Mouse (Mus musculus) hindbrain, embryonic 12.5 days (tissue): ENCODE results near the gene Dgki. TPM values are rescaled to one million over a fixed set of nuclear protein-coding genes. Genes with fewer than 3 reads are reported as not detected.
A peak's percentile ranks its signal among the peaks of the same experiment; 100 is the strongest.

Experiments
- ATAC-seq: fragments of 200-750 bp; cut with Nextera tagmentation; 2 replicates; pipeline ENCODE4 v1.8.0; 2017; ENCODE audit warnings: moderate TSS enrichment; ENCODE audit not compliant: low FRiP score
- H3K27ac ChIP-seq: fragments of 300-500 bp; sonication (generic); 2 replicates; pipeline ENCODE4 v1.5.1; 2016; ENCODE audit warnings: mild to moderate bottlenecking
- H3K27me3 ChIP-seq: fragments of 300-500 bp; sonication (generic); 2 replicates; pipeline ENCODE4 v1.6.1; 2016; ENCODE audit warnings: mild to moderate bottlenecking
- H3K36me3 ChIP-seq: fragments of 300-500 bp; sonication (generic); 2 replicates; pipeline ENCODE4 v1.6.1; 2016; ENCODE audit warnings: mild to moderate bottlenecking
- H3K4me1 ChIP-seq: fragments of 300-500 bp; sonication (generic); 2 replicates; pipeline ENCODE4 v1.6.1; 2016
- H3K4me2 ChIP-seq: fragments of 300-500 bp; sonication (generic); replicated peaks from 2 replicates; pipeline ENCODE4 v1.6.1; 2016; ENCODE audit warnings: mild to moderate bottlenecking
- H3K4me3 ChIP-seq: fragments of 300-500 bp; sonication (generic); 2 replicates; pipeline ENCODE4 v1.5.1; 2016; ENCODE audit warnings: mild to moderate bottlenecking
- H3K9ac ChIP-seq: fragments of 300-500 bp; sonication (generic); 2 replicates; pipeline ENCODE4 v1.6.1; 2016; ENCODE audit warnings: mild to moderate bottlenecking, moderate library complexity
- H3K9me3 ChIP-seq: fragments of 300-500 bp; sonication (generic); replicated peaks from 2 replicates; pipeline ENCODE4 v1.6.1; 2016; ENCODE audit warnings: mild to moderate bottlenecking
- WGBS: fragments of 180-500 bp; shearing (Covaris S2); methylation state at CpG from one replicate; pipeline ENCODE4 v1.1.7; 2016; 5-methylcytosine and 5-hydroxymethylcytosine counted together
- polyA plus RNA-seq: library from polyadenylated mRNA; unstranded; fragments of >200 nt; fragmentation: Nextera tagmentation; extraction: Ambion mirVana; gene quantifications from 2 replicates; pipeline ENCODE4 v1.2.1, GENCODE M21; 2016

Gene Dgki
- polyA plus RNA-seq, 1 experiment from 2014 or later: 4.2 TPM

DNA sequence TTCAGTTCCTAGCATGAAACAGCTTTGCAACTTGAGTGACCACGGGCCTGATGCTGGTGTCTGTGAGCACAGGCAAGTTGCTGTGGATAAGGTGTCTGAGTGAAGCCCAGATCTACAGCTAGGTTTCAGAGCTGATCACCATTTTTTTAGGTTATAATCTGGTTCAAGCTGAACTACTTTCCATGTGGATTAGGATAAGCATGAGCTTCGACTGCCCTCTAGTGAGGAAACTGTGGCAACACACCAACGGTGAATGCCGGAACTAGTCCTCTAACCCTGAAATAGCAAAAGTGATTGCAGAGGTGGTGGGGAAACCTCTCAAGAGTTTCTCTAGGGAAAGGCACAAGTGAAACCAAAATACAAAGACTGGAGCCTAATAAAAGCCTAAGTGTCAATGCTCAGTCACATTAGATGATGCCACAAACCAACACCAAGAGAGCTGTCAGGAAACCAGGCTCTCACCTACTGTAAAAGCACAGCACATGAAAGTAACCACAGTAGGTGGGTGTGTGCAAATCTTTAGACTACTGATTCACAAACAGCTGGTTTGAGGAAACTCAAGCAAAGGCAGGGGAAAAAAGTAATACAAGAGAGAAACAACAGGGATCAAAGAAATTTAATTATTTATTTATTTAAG is 253.7 kb downstream of the Dgki start:
- Histone ChIP-seq H3K36me3 (no peaks in the 10 kb centered on the region), H3K27ac (no peak overlapping the region), H3K4me3 (no peak overlapping the region), H3K9me3 (no peaks in the 10 kb centered on the region), H3K4me1 (peaks cover 4% of the 10 kb centered on the region; the same call in 1 of the 2 replicates), H3K27me3 (no peaks in the 10 kb centered on the region), H3K4me2 (no peak overlapping the region), H3K9ac (no peak overlapping the region)
- 0 out of 2 replicates have a peak, but pooled peaks have one; percentile 17 for ATAC-seq
- WGBS: 35% methylated on average over 4 of the region's 4 CpGs

DNA sequence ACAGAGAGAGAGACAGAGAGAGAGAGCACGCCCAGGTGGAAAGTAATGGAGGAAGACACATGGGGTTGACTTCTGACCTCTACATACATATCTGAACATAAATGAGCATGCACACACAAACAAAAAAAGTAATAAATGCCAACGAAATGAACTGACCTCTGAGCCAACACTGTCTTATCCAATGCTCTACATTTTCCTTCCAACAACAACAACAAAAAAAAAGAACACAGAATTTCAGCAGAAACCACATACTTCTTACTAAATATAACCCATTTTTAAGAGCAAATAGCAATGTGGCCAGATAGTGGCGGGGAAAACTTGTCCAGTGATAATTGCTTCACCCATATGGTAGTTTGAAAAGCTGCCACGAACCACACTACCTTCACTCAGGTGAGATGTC is 255.2 kb downstream of the Dgki start:
- H3K4me3 ChIP-seq: no peak overlapping the region
- H3K4me2 ChIP-seq: no peak overlapping the region
- 86% methylated on average over 4 of the region's 4 CpGs for WGBS
- ATAC-seq: no peak
- H3K27ac ChIP-seq: no peak overlapping the region
- no peaks in the 10 kb centered on the region for H3K36me3 ChIP-seq
- H3K9me3 ChIP-seq: no peaks in the 10 kb centered on the region
- H3K27me3 ChIP-seq: no peaks in the 10 kb centered on the region
- peaks cover 4% of the 10 kb centered on the region; the same call in 1 of the 2 replicates for H3K4me1 ChIP-seq
- H3K9ac ChIP-seq: no peak overlapping the region

DNA sequence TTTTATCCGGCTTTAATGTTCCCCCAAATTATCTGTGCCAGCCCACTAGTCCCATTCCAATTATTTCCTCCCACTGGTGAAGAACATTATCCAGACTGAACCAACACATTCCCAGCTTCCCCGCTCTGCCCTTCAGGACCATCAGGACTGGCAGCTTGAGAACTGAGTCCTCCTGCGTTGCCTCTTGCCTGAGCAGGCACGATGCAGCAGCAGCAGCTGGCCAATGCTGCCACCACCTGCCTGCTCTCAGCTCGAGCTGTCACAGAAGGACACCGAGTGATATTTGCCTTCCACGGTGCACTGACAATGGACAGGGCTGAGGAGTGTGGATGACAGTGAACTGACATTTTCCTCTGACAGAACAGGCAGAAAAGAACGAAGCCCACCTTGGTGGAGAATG is 261.5 kb downstream of the Dgki start:
- Histone ChIP-seq H3K4me3 (no peak overlapping the region), H3K4me2 (no peak overlapping the region), H3K27ac (no peak overlapping the region), H3K27me3 (no peaks in the 10 kb centered on the region), H3K4me1 (peaks cover 18% of the 10 kb centered on the region), H3K9ac (no peak overlapping the region), H3K36me3 (no peaks in the 10 kb centered on the region), H3K9me3 (no peaks in the 10 kb centered on the region)
- no peak for ATAC-seq
- WGBS: 42% methylated on average over 8 of the region's 8 CpGs

DNA sequence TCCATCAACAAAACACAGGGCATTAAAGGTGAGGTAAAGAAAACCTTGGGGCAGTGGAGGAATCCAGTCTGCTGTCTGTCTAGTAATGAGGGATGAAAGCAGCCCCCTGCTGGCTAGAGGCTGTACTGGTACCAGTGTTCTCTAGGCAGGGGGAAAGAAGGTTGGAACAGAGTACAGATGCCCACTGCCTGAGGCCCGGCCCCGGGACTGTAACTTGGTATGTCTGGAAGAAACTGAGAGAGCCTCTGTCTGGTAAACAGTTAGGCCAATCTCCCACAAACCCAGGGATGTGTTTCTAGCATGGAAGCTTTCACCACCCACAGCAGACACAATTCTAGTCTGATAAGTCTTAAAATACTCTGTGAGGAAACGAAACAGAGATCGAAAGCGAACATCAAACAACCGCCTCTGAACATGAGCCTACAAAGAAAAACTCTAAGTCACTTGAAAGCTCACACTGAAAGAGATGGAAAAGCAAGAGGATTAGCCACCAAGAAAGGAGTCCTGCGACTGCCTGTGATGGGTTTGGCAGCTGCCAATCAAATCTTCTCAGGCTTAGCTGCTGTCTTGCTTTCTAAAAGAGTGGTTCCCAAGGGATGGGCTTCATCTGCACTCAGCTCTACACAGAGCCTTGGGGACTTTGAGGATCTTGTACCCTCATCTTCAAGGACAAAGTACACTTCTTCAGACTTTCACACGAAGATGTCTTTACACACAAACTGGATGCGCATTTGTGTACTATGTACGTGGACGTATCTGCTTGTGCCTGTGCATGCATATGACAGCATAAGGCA is 262.7 kb downstream of the Dgki start:
- ATAC-seq: peak; percentile 79
- H3K27me3 ChIP-seq: no peaks in the 10 kb centered on the region
- no peak overlapping the region for H3K4me3 ChIP-seq
- no peak overlapping the region for H3K27ac ChIP-seq
- peaks cover 18% of the 10 kb centered on the region for H3K4me1 ChIP-seq
- H3K9ac ChIP-seq: no peak overlapping the region
- H3K4me2 ChIP-seq: no peak overlapping the region
- H3K9me3 ChIP-seq: no peaks in the 10 kb centered on the region
- 76% methylated on average over 11 of the region's 11 CpGs for WGBS
- no peaks in the 10 kb centered on the region for H3K36me3 ChIP-seq

DNA sequence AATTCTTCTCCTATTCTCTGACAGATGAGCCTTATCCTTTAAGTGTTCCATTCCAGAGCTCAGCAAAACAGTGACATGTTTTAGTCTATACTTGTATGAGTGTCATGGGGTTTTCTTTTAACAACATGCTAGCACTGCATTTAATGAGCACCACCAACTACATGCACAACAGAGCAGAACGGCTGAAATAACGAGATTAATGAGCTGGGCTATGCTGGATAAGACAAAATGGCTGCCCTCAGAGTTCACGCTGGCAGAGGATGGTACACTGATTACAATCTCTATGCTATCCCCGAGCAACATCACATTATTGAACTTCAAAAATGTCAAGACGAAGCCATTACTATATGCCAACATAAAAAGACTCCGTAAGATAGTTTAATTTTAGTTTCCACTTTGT is 264.3 kb downstream of the Dgki start:
- Histone ChIP-seq H3K4me1 (peaks cover 18% of the 10 kb centered on the region), H3K27me3 (no peaks in the 10 kb centered on the region), H3K36me3 (no peaks in the 10 kb centered on the region), H3K9me3 (no peaks in the 10 kb centered on the region), H3K27ac (no peak overlapping the region), H3K4me3 (no peak overlapping the region), H3K4me2 (no peak overlapping the region), H3K9ac (no peak overlapping the region)
- ATAC-seq: no peak
- WGBS: 75% methylated on average over 6 of the region's 6 CpGs

DNA sequence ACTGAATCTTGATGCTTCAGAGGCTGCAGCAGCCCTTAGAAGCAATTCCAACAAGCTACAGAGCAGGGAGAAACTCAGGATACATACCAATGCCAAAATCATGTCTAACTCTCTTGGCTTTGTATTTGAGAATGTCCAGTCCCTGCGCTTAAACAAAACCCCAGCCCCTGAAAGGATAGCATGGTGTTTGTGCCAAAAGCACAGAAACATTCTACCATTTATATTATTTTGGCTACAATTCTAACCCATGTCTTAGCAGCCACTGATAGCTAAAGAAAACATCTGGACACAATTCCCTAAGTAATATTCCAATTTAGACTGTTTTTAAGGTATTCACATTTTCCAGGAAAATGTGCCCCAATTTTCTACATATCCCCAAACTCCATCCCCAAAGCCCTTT is 269.0 kb downstream of the Dgki start:
- Histone ChIP-seq H3K4me1 (no peaks in the 10 kb centered on the region), H3K36me3 (no peaks in the 10 kb centered on the region), H3K27me3 (no peaks in the 10 kb centered on the region), H3K9ac (no peak overlapping the region), H3K4me2 (no peak overlapping the region), H3K4me3 (no peak overlapping the region), H3K9me3 (no peaks in the 10 kb centered on the region), H3K27ac (no peak overlapping the region)
- 97% methylated on average over 1 of the region's 1 CpGs for WGBS
- ATAC-seq: no peak

DNA sequence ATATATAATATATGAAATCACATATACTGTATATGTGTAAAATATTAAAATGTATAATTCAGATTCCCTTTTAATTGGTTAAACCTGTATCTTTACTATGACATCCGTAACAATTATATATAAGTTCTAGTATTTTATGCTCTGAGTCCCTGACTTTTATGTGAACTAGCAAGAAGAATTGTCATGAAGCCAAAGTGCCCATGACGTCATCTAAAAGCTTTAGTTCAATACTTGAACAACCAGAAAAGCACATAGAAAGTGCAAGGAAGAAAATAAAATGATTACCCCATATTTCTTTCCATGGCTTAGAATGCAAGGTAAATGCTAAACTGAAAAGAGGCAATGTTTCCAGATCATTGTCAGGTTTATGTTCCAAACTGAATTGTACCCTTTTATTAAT is 269.6 kb downstream of the Dgki start:
- no peaks in the 10 kb centered on the region for H3K27me3 ChIP-seq
- H3K9ac ChIP-seq: no peak overlapping the region
- no peak for ATAC-seq
- no peak overlapping the region for H3K4me2 ChIP-seq
- 88% methylated on average over 2 of the region's 2 CpGs for WGBS
- no peaks in the 10 kb centered on the region for H3K4me1 ChIP-seq
- no peaks in the 10 kb centered on the region for H3K9me3 ChIP-seq
- H3K27ac ChIP-seq: no peak overlapping the region
- H3K4me3 ChIP-seq: no peak overlapping the region
- no peaks in the 10 kb centered on the region for H3K36me3 ChIP-seq

DNA sequence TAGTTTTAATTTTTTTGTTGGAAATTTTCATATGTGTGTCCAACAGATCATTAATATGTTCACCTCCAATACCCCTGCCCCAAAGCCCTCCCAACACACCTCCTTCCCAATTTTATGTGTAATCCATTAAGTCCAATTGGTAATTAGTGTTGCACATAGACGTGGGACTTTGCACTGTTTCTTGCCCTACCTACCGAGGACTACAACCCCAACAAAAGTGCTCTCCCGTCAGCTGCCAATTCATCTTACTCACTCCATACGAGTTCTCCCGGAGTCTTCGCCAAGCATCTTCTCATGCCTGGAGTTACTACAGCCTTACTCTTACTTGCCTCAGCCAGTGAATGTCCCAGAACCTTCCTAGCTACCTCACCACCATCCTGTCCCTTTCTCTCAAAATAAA is 271.1 kb downstream of the Dgki start:
- Histone ChIP-seq H3K4me2 (no peak overlapping the region), H3K27ac (no peak overlapping the region), H3K36me3 (no peaks in the 10 kb centered on the region), H3K4me1 (no peaks in the 10 kb centered on the region), H3K9me3 (no peaks in the 10 kb centered on the region), H3K27me3 (no peaks in the 10 kb centered on the region), H3K9ac (no peak overlapping the region), H3K4me3 (no peak overlapping the region)
- no peak for ATAC-seq
- 91% methylated on average over 6 of the region's 6 CpGs for WGBS

DNA sequence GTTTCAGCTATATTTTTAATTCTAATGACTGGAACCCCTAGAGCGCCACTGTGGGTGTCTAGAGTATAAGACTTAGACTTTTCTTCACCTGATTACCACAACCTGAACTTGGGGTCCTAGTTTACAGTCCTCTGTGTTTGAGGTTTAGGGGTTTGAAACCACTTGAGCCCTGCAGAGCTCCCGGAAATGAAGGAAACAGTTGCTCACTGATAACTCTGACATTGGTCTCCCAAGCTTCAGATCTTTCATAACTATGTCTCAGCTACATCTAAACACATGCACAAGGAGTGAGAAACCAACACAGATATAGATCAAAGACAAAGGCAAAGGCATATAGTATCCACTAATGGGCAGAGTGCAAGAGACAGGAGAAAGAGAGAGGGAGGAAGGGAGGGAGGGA is 271.7 kb downstream of the Dgki start:
- Histone ChIP-seq H3K4me3 (no peak overlapping the region), H3K4me2 (no peak overlapping the region), H3K27ac (no peak overlapping the region), H3K36me3 (no peaks in the 10 kb centered on the region), H3K9me3 (no peaks in the 10 kb centered on the region), H3K9ac (no peak overlapping the region), H3K27me3 (no peaks in the 10 kb centered on the region), H3K4me1 (no peaks in the 10 kb centered on the region)
- 88% methylated on average over 2 of the region's 2 CpGs for WGBS
- ATAC-seq: no peak

DNA sequence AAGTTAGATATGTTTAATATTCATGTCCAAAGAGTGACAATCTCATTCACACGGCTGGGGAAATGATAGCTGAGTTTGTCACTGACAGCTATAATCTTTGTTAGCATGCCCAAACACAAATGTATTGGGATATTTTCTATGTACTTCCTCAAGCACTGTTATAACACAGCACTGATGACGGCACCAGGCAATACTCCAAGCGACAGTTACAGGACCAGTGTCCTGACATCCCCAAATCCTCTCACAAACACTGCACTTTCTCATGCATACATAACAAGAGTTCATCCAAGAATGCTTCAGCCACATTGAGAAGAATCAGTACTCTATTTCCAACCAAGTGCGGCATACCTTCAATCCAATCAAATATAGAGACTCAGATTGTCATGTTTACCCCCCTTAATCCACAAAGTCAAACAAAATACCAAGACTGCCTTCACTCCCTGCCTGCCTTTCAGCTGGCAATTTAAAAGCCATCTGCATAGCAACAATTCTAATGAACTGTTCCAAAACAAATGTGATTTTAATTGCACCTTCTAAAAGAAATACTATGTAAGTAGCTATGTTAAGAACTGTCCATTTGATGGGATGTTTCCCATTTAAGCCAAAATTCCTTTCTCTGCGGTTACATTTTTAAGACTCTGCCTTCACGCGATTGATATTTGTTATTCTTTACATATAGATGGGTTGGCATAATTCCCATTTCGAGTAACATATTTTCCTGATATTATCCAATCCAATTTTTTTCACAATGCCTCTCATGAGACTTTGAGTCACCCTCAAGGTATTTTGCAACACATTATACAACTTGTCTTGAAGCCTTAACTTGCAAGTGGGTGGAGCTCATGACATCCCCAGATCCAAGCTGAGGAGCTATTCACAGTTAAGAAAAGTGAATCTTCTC is 273.4 kb downstream of the Dgki start:
- H3K4me2 ChIP-seq: no peak overlapping the region

DNA sequence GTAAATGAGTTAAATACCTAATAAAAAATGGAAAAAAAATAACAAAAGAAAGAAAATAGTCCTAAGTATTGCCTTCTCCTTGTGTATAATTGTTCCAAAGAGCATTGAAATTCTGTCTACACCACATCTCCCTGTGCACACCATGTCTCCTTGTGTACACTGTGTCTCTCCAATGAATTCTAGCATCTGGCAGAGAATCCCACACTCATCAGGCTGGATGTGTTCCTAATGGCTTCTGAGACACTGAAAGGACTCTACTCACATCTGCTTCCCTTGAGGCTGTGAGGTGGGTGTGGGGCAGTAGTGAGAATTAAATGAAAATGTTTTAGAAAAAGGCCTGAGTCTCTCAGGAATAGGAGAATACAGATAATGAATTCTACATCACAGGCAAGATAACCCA is 283.9 kb downstream of the Dgki start:
- Histone ChIP-seq H3K4me1 (peaks cover 7% of the 10 kb centered on the region), H3K27me3 (no peaks in the 10 kb centered on the region), H3K9ac (no peak overlapping the region), H3K4me2 (no peak overlapping the region), H3K36me3 (no peaks in the 10 kb centered on the region), H3K9me3 (no peaks in the 10 kb centered on the region), H3K27ac (peak overlapping the region; percentile 60), H3K4me3 (no peak overlapping the region)
- ATAC-seq: peak; percentile 66; the same call in 1 of the 2 replicates

More for the DNA sequence above, 273.4 kb downstream of the Dgki start:
- 85% methylated on average over 8 of the region's 8 CpGs for WGBS
- Histone ChIP-seq H3K4me1 (no peaks in the 10 kb centered on the region), H3K27ac (no peak overlapping the region), H3K9ac (no peak overlapping the region), H3K36me3 (no peaks in the 10 kb centered on the region), H3K9me3 (no peaks in the 10 kb centered on the region), H3K27me3 (no peaks in the 10 kb centered on the region), H3K4me3 (no peak overlapping the region)
- no peak for ATAC-seq

DNA sequence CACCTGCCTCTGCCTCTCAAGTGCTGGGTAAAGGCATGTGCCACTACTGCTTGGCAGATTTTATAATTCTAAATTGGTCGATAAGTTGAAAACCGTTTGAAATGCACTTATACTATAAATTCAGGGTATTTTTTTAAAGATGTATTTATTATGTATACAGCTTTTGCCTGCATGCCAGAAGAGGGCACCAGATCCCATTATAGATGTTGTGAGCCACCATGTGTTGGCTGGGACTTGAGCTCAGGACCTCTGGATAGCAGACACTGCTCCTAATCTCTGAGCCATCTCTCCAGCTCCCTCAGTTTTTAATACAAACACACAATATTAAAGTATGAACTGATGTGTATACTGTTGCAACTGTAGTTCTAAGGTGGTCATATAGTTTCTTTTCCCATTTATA is 288.4 kb downstream of the Dgki start:
- peaks cover 6% of the 10 kb centered on the region for H3K4me1 ChIP-seq
- no peak overlapping the region for H3K27ac ChIP-seq
- no peaks in the 10 kb centered on the region for H3K36me3 ChIP-seq
- H3K4me2 ChIP-seq: no peak overlapping the region
- no peak for ATAC-seq
- no peaks in the 10 kb centered on the region for H3K27me3 ChIP-seq
- no peak overlapping the region for H3K9ac ChIP-seq
- H3K9me3 ChIP-seq: no peaks in the 10 kb centered on the region
- no peak overlapping the region for H3K4me3 ChIP-seq
- WGBS: 83% methylated on average over 2 of the region's 2 CpGs
